In the genomic region with DNA sequence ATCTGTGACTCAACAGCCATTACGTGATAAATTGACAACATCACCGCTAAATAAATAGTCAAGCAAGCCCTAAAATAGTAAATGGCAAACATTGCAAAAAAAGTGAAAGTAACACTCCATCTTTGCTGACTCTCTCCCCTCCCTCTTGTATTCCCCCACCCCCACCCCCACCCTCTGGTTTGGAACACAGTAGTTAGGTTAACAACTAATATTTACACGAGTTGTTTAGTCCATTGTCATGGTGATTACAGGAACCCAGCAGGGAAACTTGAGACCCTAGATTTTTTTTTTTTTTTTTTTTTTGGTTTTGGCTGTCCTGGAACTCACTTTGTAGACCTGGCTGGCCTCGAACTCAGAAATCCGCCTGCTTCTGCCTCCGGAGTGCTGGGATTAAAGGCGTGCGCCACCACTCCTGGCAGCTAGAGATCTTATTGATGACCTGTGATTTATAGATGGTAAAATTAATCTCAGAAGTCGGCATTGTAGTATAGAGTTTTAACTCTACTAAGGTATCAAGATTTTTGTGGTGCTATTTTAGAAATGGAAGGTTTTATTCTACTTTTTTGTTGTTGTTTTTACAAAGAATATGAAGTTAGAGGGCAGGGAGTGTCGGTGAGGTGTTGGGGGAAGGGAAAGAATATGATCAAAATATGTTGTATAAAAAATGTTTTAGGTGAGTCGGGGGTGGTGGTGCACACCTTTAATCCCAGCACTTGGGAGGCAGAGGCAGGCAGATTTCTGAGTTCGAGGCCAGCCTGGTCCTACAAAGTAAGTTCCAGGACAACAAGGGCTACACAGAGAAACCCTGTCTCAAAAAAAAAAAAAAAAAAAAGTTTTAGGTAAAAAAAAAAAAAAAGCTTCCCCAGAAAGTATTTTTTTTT, we compare ENCODE assay signal across 8 mouse cellular contexts. TPM values are rescaled to one million over a fixed set of nuclear protein-coding genes. Genes with fewer than 3 reads are reported as not detected.
DNase-seq lines count a peak whose midpoint lies in the region; ATAC-seq and TF ChIP-seq lines count a peak whose summit lies in the region.

No protein-coding gene starts in this region.

- 62% methylated on average over 12 of the region's 12 CpGs for WGBS in heart, embryonic 15.5 days
- 62% methylated on average over 12 of the region's 12 CpGs for WGBS in liver, embryonic 12.5 days (ENCODE audit: insufficient replicate concordance)
- WGBS in stomach, embryonic 15.5 days, result 57% methylated on average over 12 of the region's 12 CpGs

- intact Hi-C loops in gastrocnemius, adult 2 months (cut with DNase I), result loop anchor here (1.0 to 5.0 kb wide), 4 partner anchors 42 to 220 kb away; a partner anchor contains a TSS
- intact Hi-C loops in gastrocnemius, postnatal 36 days (cut with DNase I), result loop anchor here (1.0 to 5.0 kb wide), 3 partner anchors 40 to 89 kb away; a partner anchor contains a TSS

- no peak for TF ChIP-seq CTCF in gastrocnemius, adult 2 months (IDR thresholded peaks at IDR 0.05)

- peak overlapping the region; percentile 74 for H3K4me2 ChIP-seq in heart, embryonic 15.5 days
- peak overlapping the region; percentile 80 for H3K4me2 ChIP-seq in liver, embryonic 12.5 days
- H3K4me2 ChIP-seq in stomach, embryonic 15.5 days, result peak overlapping the region; percentile 60

- peak overlapping the region; percentile 98 for H3K9ac ChIP-seq in heart, embryonic 15.5 days
- H3K9ac ChIP-seq in liver, embryonic 12.5 days, result peak overlapping the region; percentile 97
- peak overlapping the region; percentile 96; the same call in 1 of the 2 replicates for H3K9ac ChIP-seq in stomach, embryonic 15.5 days

- no peaks in the 10 kb centered on the region for H3K9me3 ChIP-seq in heart, embryonic 15.5 days (replicated peaks)
- no peaks in the 10 kb centered on the region for H3K9me3 ChIP-seq in liver, embryonic 12.5 days (replicated peaks)
- H3K9me3 ChIP-seq in stomach, embryonic 15.5 days, result no peaks in the 10 kb centered on the region

- ATAC-seq in heart, embryonic 15.5 days (replicated peaks; ENCODE audit: insufficient number of reproducible peaks, insufficient read depth, low FRiP score, low read depth), result no peak
- ATAC-seq in liver, embryonic 12.5 days, result no peak
- 0 out of 2 replicates have a peak, but pooled peaks have one; percentile 1 for ATAC-seq in stomach, embryonic 15.5 days (ENCODE audit: insufficient read depth, low FRiP score, low read depth)

- no peak for DNase-seq in gastrocnemius, adult 2 months
- no peak for DNase-seq in gastrocnemius, postnatal 36 days
- peak; percentile 26 for DNase-seq in WW6 (ENCODE audit: low read depth, low spot score)
- DNase-seq in spleen, adult 12 weeks (ENCODE audit: low spot score), result no peak
- no peak for DNase-seq in urinary bladder, postnatal 4 days (ENCODE audit: low spot score in 2 of 2)

- peak overlapping the region; percentile 85 for H3K4me3 ChIP-seq in gastrocnemius, adult 2 months
- peak overlapping the region; percentile 82 for H3K4me3 ChIP-seq in heart, embryonic 15.5 days
- peak overlapping the region; percentile 85 for H3K4me3 ChIP-seq in liver, embryonic 12.5 days
- peak overlapping the region; percentile 78 for H3K4me3 ChIP-seq in stomach, embryonic 15.5 days (replicated peaks)

- peak overlapping the region; percentile 100 for H3K27ac ChIP-seq in gastrocnemius, adult 2 months
- peak overlapping the region; percentile 100 for H3K27ac ChIP-seq in heart, embryonic 15.5 days
- H3K27ac ChIP-seq in liver, embryonic 12.5 days, result peak overlapping the region; percentile 99
- H3K27ac ChIP-seq in stomach, embryonic 15.5 days, result peak overlapping the region; percentile 100

- H3K4me1 ChIP-seq in heart, embryonic 15.5 days (replicated peaks), result no peaks in the 10 kb centered on the region; the same call in 1 of the 2 replicates
- peaks cover 17% of the 10 kb centered on the region for H3K4me1 ChIP-seq in liver, embryonic 12.5 days
- no peaks in the 10 kb centered on the region for H3K4me1 ChIP-seq in stomach, embryonic 15.5 days

- H3K36me3 ChIP-seq in heart, embryonic 15.5 days, result no peaks in the 10 kb centered on the region
- H3K36me3 ChIP-seq in liver, embryonic 12.5 days, result no peaks in the 10 kb centered on the region
- H3K36me3 ChIP-seq in stomach, embryonic 15.5 days, result no peaks in the 10 kb centered on the region

- no peaks in the 10 kb centered on the region for H3K27me3 ChIP-seq in heart, embryonic 15.5 days
- H3K27me3 ChIP-seq in liver, embryonic 12.5 days (replicated peaks), result no peaks in the 10 kb centered on the region
- no peaks in the 10 kb centered on the region for H3K27me3 ChIP-seq in stomach, embryonic 15.5 days (replicated peaks)

RNA-seq across cellular contexts. Expression of a gene that starts 1.1 kb away (rescaled TPM):
- total RNA-seq in gastrocnemius, adult 2 months (2021), result 10 to 100 TPM; 14.7 to 15.9 TPM
- total RNA-seq in gastrocnemius, postnatal 36 days (2021), result 10 to 100 TPM; 11.4 to 11.7 TPM
- 14.0 and 21.5 TPM in 2 replicates for polyA plus RNA-seq in heart, embryonic 15.5 days (2015; fragmentation: Nextera tagmentation; extraction: Ambion mirVana)
- 4.6 and 5.2 TPM in 2 replicates for polyA plus RNA-seq in liver, embryonic 12.5 days (2016; fragmentation: Nextera tagmentation; extraction: Ambion mirVana)
- polyA plus RNA-seq in stomach, embryonic 15.5 days (2015; fragmentation: Nextera tagmentation; extraction: Ambion mirVana), result 6.3 and 6.9 TPM in 2 replicates
